Mouse (Mus musculus) urinary bladder, adult 2 months (tissue): ENCODE results near the gene Amn. TPM values are rescaled to one million over a fixed set of nuclear protein-coding genes. Genes with fewer than 3 reads are reported as not detected.

ENCODE experiments used
- DNase-seq: peaks from one replicate; pipeline ENCODE4 v3.0.0; 2022; ENCODE audit warnings: low spot score
- polyA plus RNA-seq: library from polyadenylated mRNA; depleted of rRNA; stranded (reverse); fragments of >200 nt; gene quantifications from 2 replicates; pipeline ENCODE4 v1.2.3, GENCODE M21; 2012; rRNA removed

Amn gene
- polyA plus RNA-seq, 1 experiment = 4.1 TPM

DNA sequence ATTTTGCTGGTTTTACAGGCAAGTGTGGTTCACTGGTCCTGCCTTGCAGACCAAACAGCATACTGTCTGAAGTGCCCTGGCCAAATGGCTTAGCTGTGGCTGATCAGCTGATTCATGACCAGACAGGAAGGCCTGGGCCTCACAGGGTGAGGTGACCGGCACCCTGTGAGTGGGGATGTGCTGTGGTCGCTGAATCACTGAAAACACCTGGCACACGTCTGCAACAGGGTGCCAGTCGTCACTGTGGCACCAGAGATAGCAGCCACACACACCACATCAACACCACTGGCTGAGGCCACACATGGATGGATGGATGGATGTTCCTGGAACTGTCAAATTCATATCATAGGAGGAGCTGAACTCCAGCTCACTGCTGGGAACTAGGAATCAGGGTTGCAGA lies 52.5 kb downstream of the Amn start:
- DNase-seq = no peak

DNA sequence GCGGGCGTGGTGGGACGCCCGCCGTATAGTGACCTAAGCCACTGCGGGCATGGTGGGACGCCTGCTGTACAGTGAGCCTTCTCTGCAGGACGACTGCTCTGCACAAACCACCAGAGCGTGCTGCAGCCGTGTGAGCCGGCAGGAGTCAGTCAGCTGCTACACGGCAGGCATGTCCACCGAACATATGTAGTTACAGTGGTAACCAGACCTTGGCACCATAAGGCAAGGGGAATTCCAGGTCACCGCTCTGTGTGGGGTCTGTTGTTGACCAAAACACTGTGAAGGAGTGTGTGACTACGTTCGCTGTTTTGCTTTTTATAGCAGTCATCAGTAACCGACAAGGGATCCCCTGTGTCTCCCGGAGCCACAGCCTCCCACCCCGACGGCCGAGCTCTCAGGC lies 53.6 kb downstream of the Amn start:
- DNase-seq = no peak

GRCm38 (mm10) chr12:111324949-111325348 lies 54.1 kb downstream of the Amn start:
- DNase-seq = no peak

DNA sequence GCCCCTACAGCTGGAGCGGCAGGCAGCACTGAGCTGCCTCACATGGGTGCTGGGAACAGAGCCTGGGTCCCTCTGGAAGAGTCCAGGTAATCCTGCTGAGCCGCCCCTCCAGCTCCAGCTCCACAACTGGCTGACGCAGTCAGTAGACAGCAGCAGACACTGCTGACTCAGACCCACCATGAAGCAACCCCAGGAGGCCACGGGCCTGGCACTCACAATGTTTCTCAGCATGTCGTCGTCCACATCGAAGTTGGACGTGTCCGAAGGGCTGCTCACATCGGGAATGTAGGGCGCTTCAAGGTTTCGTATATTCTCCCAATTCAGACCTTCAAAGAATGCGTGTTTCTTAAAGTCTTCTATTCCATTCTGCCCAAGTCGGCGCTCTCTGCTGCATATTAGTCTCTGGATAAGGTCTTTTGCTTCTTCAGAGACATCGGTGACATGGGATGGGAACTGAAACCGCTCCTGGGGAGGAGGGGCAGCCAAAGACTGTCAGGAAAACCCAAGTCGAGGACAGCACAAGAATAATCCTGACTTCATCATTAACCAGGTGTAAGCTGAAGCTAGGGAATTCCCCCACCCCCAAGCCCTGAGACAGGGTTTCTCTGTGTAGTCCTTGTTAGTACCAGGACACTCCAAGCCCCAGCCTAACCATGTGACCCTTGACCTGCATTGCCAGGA lies 55.0 kb downstream of the Amn start:
- no peak for DNase-seq

Other genes starting within 250 kb of the Amn start
- gene Rcor1, start 231.7 kb upstream of the Amn start, polyA plus RNA-seq = 12.6 and 16.6 TPM in 2 replicates
- 18.2 and 20.4 TPM in 2 replicates for gene Traf3, start 104.7 kb upstream of the Amn start, polyA plus RNA-seq
- gene 4930595D18Rik, start 86.6 kb upstream of the Amn start, polyA plus RNA-seq = not detected in 2 replicates
- gene Cdc42bpb, start 106.6 kb downstream of the Amn start, polyA plus RNA-seq = 143 and 148 TPM in 2 replicates
- gene Lbhd2, start 135.7 kb downstream of the Amn start, polyA plus RNA-seq = 0.10 TPM in 1 of 2 replicates, not detected in the other
- gene Exoc3l4, start 145.9 kb downstream of the Amn start, polyA plus RNA-seq = 7.8 and 8.4 TPM in 2 replicates
- gene Tnfaip2, start 171.4 kb downstream of the Amn start, polyA plus RNA-seq = 106 and 156 TPM in 2 replicates
- 5.9 and 6.7 TPM in 2 replicates for gene Gm266, start 214.7 kb downstream of the Amn start, polyA plus RNA-seq